Mouse (Mus musculus): Measurements from ENCODE around the gene Gnptab. TPM values are rescaled to one million over a fixed set of nuclear protein-coding genes. Genes with fewer than 3 reads are reported as not detected.
A peak's percentile ranks its signal among the peaks of the same experiment; 100 is the strongest.

Gene Gnptab
- total and polyA plus RNA-seq, 3 experiments: 2.7 to 50.8 (median 41.0) TPM

- Histone ChIP-seq H3K4me1 (ENCODE audit: insufficient read depth, low read depth, low read length) (peaks cover 3% of the 10 kb centered on the region; the same call in 1 of the 2 replicates), H3K9me3 (replicated peaks) (no peaks in the 10 kb centered on the region), H3K4me3 (ENCODE audit: low read depth, low read length) (no peak overlapping the region), H3K36me3 (replicated peaks) (peaks cover 91% of the 10 kb centered on the region), H3K27me3 (ENCODE audit: insufficient read depth, low read length) (no peaks in the 10 kb centered on the region)
- no peak for DNase-seq (ENCODE audit: low spot score)
- no peak for ATAC-seq (ENCODE audit: extremely low read depth, insufficient number of reproducible peaks, low FRiP score, poor library complexity, severe bottlenecking)
- TF ChIP-seq TAL1 (conservative IDR thresholded peaks at IDR 0.05; ENCODE audit: low read depth, low read length) (no peak), GATA1 (IDR thresholded peaks at IDR 0.05; ENCODE audit: borderline replicate concordance, low read length) (no peak), CTCF (IDR thresholded peaks at IDR 0.05; ENCODE audit: low read depth, low read length) (no peak), POLR2AphosphoS5 (IDR thresholded peaks at IDR 0.05; ENCODE audit: insufficient replicate concordance, low read depth, low read length) (no peak), GATA2 (IDR thresholded peaks at IDR 0.05; ENCODE audit: borderline replicate concordance, low read depth, low read length) (no peak)
Measured at GRCm38 (mm10) chr10:88417686-88418085, 38.8 kb downstream of the Gnptab start.

GRCm38 (mm10) chr10:88420141-88420541, 41.2 kb downstream of the Gnptab start:
- H3K9me3 ChIP-seq (replicated peaks): no peaks in the 10 kb centered on the region
- peaks cover 96% of the 10 kb centered on the region for H3K36me3 ChIP-seq (replicated peaks)
- no peaks in the 10 kb centered on the region for H3K27me3 ChIP-seq (ENCODE audit: insufficient read depth, low read length)
- DNase-seq (ENCODE audit: low spot score) (no peak), ATAC-seq (ENCODE audit: extremely low read depth, insufficient number of reproducible peaks, low FRiP score, poor library complexity, severe bottlenecking) (no peak)
- TF ChIP-seq POLR2AphosphoS5 (IDR thresholded peaks at IDR 0.05; ENCODE audit: insufficient replicate concordance, low read depth, low read length): no peak
- no peak for TF ChIP-seq CTCF (IDR thresholded peaks at IDR 0.05; ENCODE audit: low read depth, low read length)
- no peak for TF ChIP-seq GATA1 (IDR thresholded peaks at IDR 0.05; ENCODE audit: borderline replicate concordance, low read length)
- no peak for TF ChIP-seq TAL1 (conservative IDR thresholded peaks at IDR 0.05; ENCODE audit: low read depth, low read length)
- TF ChIP-seq GATA2 (IDR thresholded peaks at IDR 0.05; ENCODE audit: borderline replicate concordance, low read depth, low read length): no peak
- peaks cover 3% of the 10 kb centered on the region; the same call in 1 of the 2 replicates for H3K4me1 ChIP-seq (ENCODE audit: insufficient read depth, low read depth, low read length)
- no peak overlapping the region for H3K4me3 ChIP-seq (ENCODE audit: low read depth, low read length)

- Histone ChIP-seq H3K9me3 (replicated peaks) (no peaks in the 10 kb centered on the region), H3K4me1 (ENCODE audit: insufficient read depth, low read depth, low read length) (0 out of 2 replicates have a peak, but pooled peaks cover 3% of the 10 kb centered on the region), H3K4me3 (ENCODE audit: low read depth, low read length) (no peak overlapping the region), H3K36me3 (replicated peaks) (peaks cover 95% of the 10 kb centered on the region), H3K27me3 (ENCODE audit: insufficient read depth, low read length) (no peaks in the 10 kb centered on the region)
- DNase-seq (ENCODE audit: low spot score) (no peak), ATAC-seq (ENCODE audit: extremely low read depth, insufficient number of reproducible peaks, low FRiP score, poor library complexity, severe bottlenecking) (no peak)
- TF ChIP-seq TAL1 (conservative IDR thresholded peaks at IDR 0.05; ENCODE audit: low read depth, low read length) (no peak), GATA1 (IDR thresholded peaks at IDR 0.05; ENCODE audit: borderline replicate concordance, low read length) (no peak)
Measured at GRCm38 (mm10) chr10:88420655-88421435, 41.9 kb downstream of the Gnptab start.

GRCm38 (mm10) chr10:88426158-88426816, 47.4 kb downstream of the Gnptab start:
- ATAC-seq (ENCODE audit: extremely low read depth, insufficient number of reproducible peaks, low FRiP score, poor library complexity, severe bottlenecking) (peak; percentile 52), DNase-seq (ENCODE audit: low spot score) (peak; percentile 43)
- Histone ChIP-seq H3K36me3 (replicated peaks) (peaks cover 94% of the 10 kb centered on the region), H3K27me3 (ENCODE audit: insufficient read depth, low read length) (no peaks in the 10 kb centered on the region), H3K4me3 (ENCODE audit: low read depth, low read length) (no peak overlapping the region), H3K9me3 (replicated peaks) (no peaks in the 10 kb centered on the region), H3K4me1 (ENCODE audit: insufficient read depth, low read depth, low read length) (peaks cover under 1% of the 10 kb centered on the region; the same call in 1 of the 2 replicates)
- TF ChIP-seq CTCF (IDR thresholded peaks at IDR 0.05; ENCODE audit: low read depth, low read length) (peak; percentile 40; the same call in 1 of the 2 replicates), TAL1 (conservative IDR thresholded peaks at IDR 0.05; ENCODE audit: low read depth, low read length) (no peak)

GRCm38 (mm10) chr10:88426896-88427295, 48.0 kb downstream of the Gnptab start:
- Histone ChIP-seq H3K4me1 (ENCODE audit: insufficient read depth, low read depth, low read length) (peaks cover 3% of the 10 kb centered on the region; the same call in 1 of the 2 replicates), H3K9me3 (replicated peaks) (no peaks in the 10 kb centered on the region), H3K36me3 (replicated peaks) (peaks cover 92% of the 10 kb centered on the region), H3K27me3 (ENCODE audit: insufficient read depth, low read length) (no peaks in the 10 kb centered on the region), H3K4me3 (ENCODE audit: low read depth, low read length) (no peak overlapping the region)
- ATAC-seq (ENCODE audit: extremely low read depth, insufficient number of reproducible peaks, low FRiP score, poor library complexity, severe bottlenecking): no peak
- no peak for DNase-seq (ENCODE audit: low spot score)
- TF ChIP-seq GATA1 (IDR thresholded peaks at IDR 0.05; ENCODE audit: borderline replicate concordance, low read length) (no peak), POLR2AphosphoS5 (IDR thresholded peaks at IDR 0.05; ENCODE audit: insufficient replicate concordance, low read depth, low read length) (no peak), CTCF (IDR thresholded peaks at IDR 0.05; ENCODE audit: low read depth, low read length) (no peak)

GRCm38 (mm10) chr10:88427998-88428397, 49.1 kb downstream of the Gnptab start:
- peaks cover 91% of the 10 kb centered on the region for H3K36me3 ChIP-seq (replicated peaks)
- no peak for DNase-seq (ENCODE audit: low spot score)
- ATAC-seq (ENCODE audit: extremely low read depth, insufficient number of reproducible peaks, low FRiP score, poor library complexity, severe bottlenecking): no peak

More at GRCm38 (mm10) chr10:88427998-88428397, 49.1 kb downstream of the Gnptab start:
- Histone ChIP-seq H3K27me3 (ENCODE audit: insufficient read depth, low read length) (no peaks in the 10 kb centered on the region), H3K4me3 (ENCODE audit: low read depth, low read length) (no peak overlapping the region), H3K9me3 (replicated peaks) (no peaks in the 10 kb centered on the region), H3K4me1 (ENCODE audit: insufficient read depth, low read depth, low read length) (peaks cover 3% of the 10 kb centered on the region; the same call in 1 of the 2 replicates)
- TF ChIP-seq GATA1 (IDR thresholded peaks at IDR 0.05; ENCODE audit: borderline replicate concordance, low read length) (no peak), GATA2 (IDR thresholded peaks at IDR 0.05; ENCODE audit: borderline replicate concordance, low read depth, low read length) (no peak), POLR2AphosphoS5 (IDR thresholded peaks at IDR 0.05; ENCODE audit: insufficient replicate concordance, low read depth, low read length) (no peak), CTCF (IDR thresholded peaks at IDR 0.05; ENCODE audit: low read depth, low read length) (no peak), TAL1 (conservative IDR thresholded peaks at IDR 0.05; ENCODE audit: low read depth, low read length) (no peak)

All from G1E (cell line).